Mouse (Mus musculus) embryonic stem cell, embryonic (primary cell): Measurements from ENCODE around the gene Cadm2.

Experiments
- CTCF ChIA-PET, 4 experiments: fragments of 300-600 bp in 2 of 4; fragments of 350-600 bp in 2 of 4; sonication (Branson Sonifier 250); formaldehyde crosslinking; loops; one replicate each; lab custom pipeline; 2022; ENCODE audit warnings: inconsistent platforms in 2 of 4; lab: Charles Lee
- POLR2A ChIA-PET, 4 experiments: fragments of 300-600 bp in 2 of 4; fragments of 350-600 bp in 2 of 4; sonication (Branson Sonifier 250); formaldehyde crosslinking; loops; one replicate each; lab custom pipeline; 2022; ENCODE audit warnings: antibody characterized with exemption in 4 of 4, inconsistent platforms in 1 of 4; lab: Charles Lee

The Cadm2 gene

DNA sequence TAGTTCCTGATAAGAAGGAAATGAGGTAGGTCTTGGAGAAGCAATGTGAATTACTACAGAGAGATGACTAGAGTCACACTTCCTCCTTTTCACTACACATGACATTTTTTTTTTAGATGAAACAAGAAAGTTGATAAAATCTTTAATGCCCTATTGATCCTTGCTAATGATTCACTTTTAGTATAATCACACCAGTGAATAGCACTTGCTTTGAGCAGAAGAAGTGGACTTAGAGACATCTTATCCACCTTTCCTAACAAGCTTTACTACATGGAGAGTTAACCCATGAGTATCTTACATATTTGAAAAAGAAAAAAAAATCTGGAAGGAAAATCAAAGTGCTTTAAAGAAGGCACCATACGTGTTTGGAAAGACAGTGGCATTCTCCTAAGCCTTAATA lies 93.7 kb downstream of the Cadm2 start:
- POLR2A ChIA-PET, result interaction anchor here in 1 of 4 experiments (0.6 kb wide), 1 partner anchor 64 kb away, joined by 3 read pairs; no protein-coding TSS in a partner anchor
- CTCF ChIA-PET, result no interaction called here

DNA sequence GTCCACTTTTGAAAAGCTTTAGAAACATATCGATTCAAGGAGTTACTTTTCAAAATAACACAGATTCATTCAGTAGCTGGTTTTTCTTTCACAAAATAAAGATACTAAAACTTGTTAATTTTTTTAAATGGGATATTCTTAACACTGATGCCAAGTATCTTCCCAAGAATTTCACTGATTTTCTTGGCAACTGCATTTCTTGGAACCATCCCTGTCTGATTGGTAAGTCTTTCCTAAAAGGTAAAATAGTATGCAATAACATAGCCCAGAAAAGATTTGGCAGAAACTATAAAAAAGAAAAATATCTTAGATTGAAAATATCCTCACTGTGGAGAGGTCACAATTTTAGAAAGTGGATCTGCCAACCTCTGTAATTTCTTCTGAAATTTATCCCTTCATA lies 95.8 kb downstream of the Cadm2 start:
- ChIA-PET CTCF (no interaction called here), POLR2A (no interaction called here)

DNA sequence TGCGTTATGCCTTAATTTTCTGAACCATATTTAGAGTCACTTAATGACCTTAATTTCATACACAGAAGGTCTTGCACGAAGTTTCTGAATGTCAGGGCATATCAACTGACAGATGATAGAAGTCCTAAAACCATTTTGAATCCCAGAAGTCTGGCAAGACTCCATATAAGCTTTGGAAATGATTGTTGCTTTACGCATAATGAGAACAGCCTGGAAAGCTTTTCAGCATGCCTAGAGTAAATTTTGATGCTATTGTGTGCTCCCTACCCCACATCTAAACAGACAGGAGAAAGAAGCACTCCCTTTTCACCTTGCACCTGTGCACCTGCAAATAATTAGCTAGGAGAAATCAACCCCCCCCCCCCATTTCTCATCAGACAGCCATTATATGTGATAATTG lies 102.4 kb downstream of the Cadm2 start:
- ChIA-PET POLR2A (no interaction called here), CTCF (no interaction called here)

DNA sequence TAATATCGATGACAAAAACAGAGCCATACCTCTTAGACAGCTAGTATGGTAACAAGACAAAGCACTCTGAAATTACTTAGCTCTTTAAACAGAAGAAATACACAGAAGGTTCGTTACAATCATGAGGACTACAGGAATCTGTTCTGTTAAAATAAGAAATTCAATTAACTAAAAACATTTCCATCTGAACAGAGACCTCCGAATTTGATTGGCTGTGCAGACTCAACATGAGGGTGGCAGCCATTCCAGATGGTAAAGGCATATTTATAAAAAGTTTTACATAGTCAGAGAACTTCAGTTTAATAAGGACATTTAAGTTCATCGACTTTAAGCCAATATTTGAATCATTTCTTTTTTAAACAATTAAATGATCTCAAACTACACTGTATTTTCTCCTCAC lies 105.2 kb downstream of the Cadm2 start:
- ChIA-PET POLR2A (no interaction called here), CTCF (interaction anchor here in 1 of 4 experiments (0.6 kb wide), 1 partner anchor 267 kb away, joined by 3 read pairs; no protein-coding TSS in a partner anchor)

GRCm38 (mm10) chr16:67509079-67509478 lies 111.6 kb downstream of the Cadm2 start:
- CTCF ChIA-PET, result interaction anchor here in 1 of 4 experiments (0.7 kb wide), 1 partner anchor 281 kb away, joined by 12 read pairs; no protein-coding TSS in a partner anchor

GRCm38 (mm10) chr16:67482542-67482941 lies 138.2 kb downstream of the Cadm2 start:
- ChIA-PET CTCF (no interaction called here), POLR2A (no interaction called here)

More at GRCm38 (mm10) chr16:67509079-67509478, 111.6 kb downstream of the Cadm2 start:
- POLR2A ChIA-PET, result no interaction called here

DNA sequence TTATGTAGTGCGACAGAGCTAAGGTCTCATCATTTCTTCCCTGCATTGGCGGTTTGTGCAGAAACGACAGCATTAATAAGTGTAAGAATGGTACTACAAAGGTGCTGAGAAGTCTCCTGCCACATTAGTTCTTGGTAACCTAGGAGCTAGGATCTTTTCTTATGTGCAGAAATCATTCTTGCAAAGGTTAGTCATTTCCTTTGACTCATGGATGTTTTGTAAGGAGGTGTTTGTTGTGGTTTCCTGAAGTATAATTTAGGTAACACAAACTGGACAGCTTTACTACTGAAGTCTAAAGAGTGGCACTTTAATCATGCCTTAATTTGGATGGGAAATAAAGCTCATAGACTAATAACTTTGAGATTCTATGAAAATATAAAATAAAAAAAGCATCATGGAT lies 153.7 kb downstream of the Cadm2 start:
- ChIA-PET POLR2A (no interaction called here), CTCF (interaction anchor here in 1 of 4 experiments (0.6 kb wide), 1 partner anchor 185 kb away, joined by 12 read pairs; no protein-coding TSS in a partner anchor)

- CTCF ChIA-PET, result no interaction called here
- POLR2A ChIA-PET, result no interaction called here
These were observed 184.4 kb downstream of the Cadm2 start for GRCm38 (mm10) chr16:67436301-67436700.

DNA sequence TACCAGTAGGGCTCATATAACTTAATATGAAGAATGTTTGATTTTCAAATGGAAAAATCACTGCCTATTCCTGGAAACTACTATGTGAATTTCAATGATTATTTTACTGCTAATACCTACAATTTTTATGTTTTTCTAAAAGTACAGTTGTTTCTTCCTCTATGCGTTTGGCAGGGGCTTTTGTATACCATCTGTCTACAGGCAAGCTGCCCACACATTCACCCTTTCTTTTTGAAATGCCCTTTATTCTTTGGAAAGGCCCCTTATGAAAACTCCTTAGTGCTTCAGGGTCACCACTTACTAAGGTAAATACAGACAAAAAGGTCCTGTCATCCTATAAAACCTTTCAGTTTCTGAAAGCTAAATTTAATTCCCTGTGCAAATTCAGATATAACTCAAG lies 195.3 kb downstream of the Cadm2 start:
- ChIA-PET POLR2A (no interaction called here), CTCF (no interaction called here)

- ChIA-PET POLR2A (no interaction called here), CTCF (no interaction called here)
These were observed 209.8 kb downstream of the Cadm2 start for GRCm38 (mm10) chr16:67410926-67411325.

DNA sequence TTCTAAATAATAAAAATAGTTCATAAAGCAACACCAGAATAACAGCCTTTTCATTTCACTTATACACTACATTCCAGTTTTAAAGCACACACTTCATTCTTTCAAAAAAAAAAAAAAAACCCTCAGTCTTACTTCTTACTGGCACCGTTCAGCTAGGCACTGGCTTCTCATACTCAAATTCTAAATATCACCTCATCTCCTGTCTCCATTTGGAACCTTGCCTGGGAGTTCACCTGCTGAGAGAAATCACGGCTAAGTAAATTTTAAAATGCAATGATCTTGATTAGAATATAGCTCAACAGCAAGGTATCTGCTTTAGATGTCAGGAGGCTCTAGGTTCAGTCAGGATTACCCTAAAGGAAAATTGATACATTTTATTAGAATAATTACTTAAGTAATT lies 210.2 kb downstream of the Cadm2 start:
- ChIA-PET CTCF (no interaction called here), POLR2A (no interaction called here)

DNA sequence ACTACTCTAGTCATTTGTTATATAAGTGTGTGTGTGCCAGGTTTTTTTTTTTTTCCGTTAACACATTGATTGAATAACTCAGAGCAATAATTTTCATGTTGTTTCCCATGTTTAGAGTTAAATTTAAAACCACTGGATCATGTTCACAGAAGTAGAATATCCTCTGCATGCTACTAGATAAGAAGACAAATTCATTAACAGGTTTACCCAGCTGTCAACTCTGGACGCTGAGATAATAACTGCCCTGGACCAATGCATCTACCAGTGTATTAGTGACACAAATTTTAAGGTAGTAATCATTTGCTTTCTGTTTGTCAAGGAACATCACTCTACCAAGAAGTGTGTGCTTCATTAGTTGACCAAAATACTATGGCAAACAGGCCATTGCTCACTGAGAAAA lies 253.0 kb downstream of the Cadm2 start:
- POLR2A ChIA-PET, result interaction anchor here in 1 of 4 experiments (0.7 kb wide), 1 partner anchor 51 kb away, joined by 4 read pairs; no protein-coding TSS in a partner anchor
- CTCF ChIA-PET, result no interaction called here

- POLR2A ChIA-PET, result no interaction called here
- CTCF ChIA-PET, result no interaction called here
These were observed 272.7 kb downstream of the Cadm2 start for GRCm38 (mm10) chr16:67348011-67348410.

DNA sequence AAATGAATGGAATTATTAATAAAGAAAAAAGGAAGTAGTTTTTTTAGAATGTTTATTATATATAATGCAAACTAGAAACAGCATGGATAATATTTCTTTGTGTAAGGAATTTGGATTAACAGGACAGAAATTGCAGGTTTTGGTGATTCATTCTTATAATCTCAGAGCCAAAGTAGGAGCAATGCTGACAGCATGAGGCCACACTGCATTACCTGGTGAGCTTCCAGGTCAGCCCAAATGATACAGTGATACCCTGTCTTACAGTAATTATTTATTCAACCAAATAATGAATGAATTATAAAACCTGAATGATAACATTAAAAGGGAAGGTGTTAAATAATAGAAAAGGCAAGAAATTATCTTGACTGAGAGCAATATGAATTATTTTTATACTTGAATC lies 273.1 kb downstream of the Cadm2 start:
- CTCF ChIA-PET, result no interaction called here
- POLR2A ChIA-PET, result no interaction called here

DNA sequence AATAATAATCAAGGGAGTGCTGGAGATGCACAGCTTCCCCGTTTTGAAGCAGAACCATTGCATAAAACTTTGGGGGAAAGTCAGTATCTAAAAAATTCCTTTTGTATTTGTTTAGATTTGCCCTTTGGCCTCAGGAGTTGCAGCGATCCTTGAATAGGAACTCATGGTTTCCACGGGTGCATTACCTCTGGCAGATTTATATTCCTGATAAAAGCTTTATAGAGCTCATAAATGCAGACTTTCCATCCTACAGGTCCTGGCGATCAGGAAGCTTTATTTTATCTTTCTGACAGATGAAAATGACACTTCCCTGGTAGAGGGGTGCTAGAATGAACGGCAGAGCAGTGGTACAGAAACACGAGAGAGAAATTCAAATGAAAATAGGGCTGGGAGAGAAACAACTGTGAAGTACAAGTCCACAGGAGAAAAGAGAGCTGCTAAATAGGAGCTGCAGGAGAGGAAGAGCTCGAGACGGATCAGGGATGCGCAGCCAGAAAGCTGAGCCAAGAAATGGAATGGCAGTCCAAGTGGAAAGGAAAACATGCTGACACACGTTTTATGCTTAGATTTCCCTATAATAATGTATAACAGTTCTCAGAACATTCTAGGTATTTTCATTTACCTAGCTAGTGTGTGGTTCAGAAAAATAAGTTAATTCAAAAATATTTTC lies 274.0 kb downstream of the Cadm2 start:
- CTCF ChIA-PET, result no interaction called here
- POLR2A ChIA-PET, result no interaction called here

DNA sequence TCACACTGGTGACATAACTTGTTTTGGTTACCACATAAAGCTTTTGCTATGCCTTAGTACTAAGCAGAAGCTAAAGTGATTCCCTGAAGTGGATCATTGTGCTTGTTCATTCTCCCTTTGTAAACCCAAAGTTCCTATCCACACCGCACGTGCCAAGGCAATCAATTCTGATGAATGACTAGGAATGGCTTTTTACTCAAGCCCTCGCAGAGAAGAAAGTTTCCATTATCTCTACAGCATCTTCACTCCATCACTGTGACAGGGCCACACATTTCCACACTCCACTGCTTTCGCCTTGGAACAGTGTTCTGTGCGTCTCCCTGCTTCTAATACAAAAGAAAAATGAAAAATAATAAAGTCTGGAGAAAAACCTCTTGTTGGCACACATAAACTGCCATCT lies 276.5 kb downstream of the Cadm2 start:
- ChIA-PET CTCF (interaction anchor here in 1 of 4 experiments (0.7 kb wide), 1 partner anchor 11 kb away, joined by 3 read pairs; no protein-coding TSS in a partner anchor), POLR2A (no interaction called here)

DNA sequence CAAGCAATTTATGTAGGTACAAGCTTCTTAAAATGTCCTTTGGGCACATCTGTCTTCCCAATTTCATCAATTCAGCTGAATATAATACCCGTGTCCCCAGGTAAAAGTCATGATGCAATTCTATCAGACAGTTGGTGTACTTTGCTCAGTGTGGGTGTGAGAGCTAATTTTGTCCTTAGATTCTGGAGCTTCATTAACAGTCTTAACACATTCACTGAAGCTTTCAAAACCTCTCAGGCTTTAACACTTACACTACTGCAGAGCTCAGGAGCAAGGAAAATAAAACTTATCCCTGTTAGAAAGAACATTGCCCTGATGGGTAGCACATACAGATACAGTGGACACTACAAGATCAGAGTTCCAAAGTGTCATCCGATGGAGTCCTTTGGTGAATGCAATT lies 309.7 kb downstream of the Cadm2 start:
- POLR2A ChIA-PET, result no interaction called here
- CTCF ChIA-PET, result no interaction called here

DNA sequence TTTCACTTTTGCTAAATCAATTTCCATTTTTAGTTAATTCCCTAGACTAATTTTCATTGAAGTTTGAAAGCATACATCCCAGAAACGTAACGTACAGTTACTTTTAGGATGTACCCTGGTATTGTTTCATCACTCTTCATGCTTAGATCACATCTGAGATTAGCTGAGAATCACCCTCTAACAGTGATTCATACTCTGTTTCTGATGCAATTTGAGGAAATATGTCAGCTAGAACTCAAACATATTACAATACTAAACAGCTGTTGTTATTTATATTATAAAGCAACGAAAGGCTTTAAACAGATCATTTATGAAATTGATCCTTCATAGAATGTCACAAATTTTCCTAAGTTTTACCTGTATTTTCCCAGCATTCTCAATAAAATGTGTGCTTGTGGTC lies 336.0 kb downstream of the Cadm2 start:
- CTCF ChIA-PET, result no interaction called here

DNA sequence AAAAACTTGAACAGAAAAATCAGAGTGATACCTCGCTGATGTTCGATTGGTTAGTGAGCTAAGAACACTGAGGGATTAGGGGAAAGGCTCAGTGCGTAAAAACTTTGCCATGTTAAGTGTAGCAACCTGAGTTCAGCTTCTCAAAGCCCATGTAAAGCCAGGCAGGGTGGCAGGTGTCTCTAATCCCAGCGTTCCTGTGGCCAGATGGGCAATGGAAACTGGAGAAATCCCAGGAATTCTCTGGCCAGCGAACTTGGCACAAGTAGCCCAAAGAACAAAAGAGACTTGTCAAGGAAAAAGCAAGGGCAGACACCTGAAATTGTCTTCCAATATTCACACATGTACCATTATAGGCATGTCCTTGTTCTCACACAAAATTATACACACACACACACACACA lies 377.1 kb downstream of the Cadm2 start:
- ChIA-PET POLR2A (no interaction called here), CTCF (no interaction called here)

More for the DNA sequence above, 336.0 kb downstream of the Cadm2 start:
- POLR2A ChIA-PET, result no interaction called here

- ChIA-PET CTCF (no interaction called here), POLR2A (no interaction called here)
These were observed 385.8 kb downstream of the Cadm2 start for GRCm38 (mm10) chr16:67234862-67235261.

DNA sequence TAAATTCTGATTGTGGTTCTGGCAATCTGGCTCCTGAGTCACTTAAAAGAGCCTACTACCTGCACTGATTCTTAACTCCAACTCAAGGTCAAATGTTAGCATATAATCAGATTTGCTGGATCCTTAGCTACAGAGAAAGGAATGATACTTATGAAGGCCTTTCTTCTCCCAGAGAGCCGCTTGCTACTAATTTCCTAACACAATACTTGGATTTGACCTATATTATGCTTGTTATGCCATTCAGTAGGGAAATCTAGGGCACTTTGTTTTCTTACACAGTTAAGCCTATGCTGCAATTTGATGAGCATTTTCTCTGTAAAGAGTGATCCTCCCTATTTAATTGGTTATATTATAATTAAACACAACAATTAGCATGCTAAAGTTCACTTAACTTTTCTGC lies 394.0 kb downstream of the Cadm2 start:
- ChIA-PET CTCF (no interaction called here), POLR2A (no interaction called here)
